Mouse (Mus musculus): Measurements from ENCODE around the gene Cdkl1. TPM values are rescaled to one million over a fixed set of nuclear protein-coding genes. Genes with fewer than 3 reads are reported as not detected.
A peak's percentile ranks its signal among the peaks of the same experiment; 100 is the strongest.

Cdkl1 gene
- not detected for polyA plus RNA-seq (2012; fragmentation: generic; extraction: Trizol)
- long read RNA-seq, experiment 1, result 0 reads
- long read RNA-seq, experiment 2, result 0 reads

DNA sequence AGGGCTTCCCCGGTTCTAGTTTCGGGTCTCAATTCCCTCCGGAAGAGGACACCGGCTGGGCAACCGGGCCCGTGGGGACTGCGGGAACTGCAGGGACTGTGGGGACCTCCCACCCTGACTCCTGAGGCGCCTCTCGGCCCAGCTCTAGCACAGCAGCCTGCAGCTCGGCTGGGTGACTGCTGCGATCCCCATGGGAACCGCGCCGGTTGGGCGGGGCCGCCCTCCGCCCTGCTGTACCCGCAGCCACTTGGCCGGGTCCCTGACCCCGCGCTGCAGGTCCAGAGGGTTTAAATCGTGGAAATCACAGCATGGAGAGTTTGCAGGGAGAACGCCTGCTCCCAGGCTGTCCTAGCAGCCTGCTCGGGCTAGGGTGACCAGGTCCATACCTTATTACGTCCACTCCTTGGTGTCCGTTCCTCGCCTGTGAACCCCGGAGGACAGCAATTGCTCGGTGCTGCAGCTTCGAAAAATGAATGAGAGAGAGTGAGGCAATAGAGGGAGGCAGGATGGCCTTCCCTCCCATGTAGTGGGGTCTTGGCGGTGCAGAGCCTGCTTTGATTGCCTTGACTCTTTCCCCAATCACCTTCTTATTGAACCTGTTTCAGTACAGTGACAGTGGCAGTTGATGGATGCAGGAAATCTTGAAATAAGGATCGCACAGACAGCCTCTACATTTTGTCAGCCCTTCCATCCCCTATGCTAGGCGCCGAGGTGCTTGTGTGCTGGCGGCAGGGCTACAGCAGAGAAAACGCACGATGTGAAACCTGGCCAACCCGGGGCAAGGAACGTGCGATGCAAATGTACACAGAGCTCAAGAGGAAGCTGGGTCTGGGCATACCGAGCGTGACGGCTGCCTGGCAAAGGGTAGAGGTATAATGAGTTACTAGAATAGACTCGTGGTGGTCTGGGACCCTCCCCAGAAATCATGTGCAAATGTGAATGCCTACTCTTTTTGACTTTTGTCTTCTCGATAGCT is at the start of gene Cdkl1:
Gene Cdkl1, minus strand, starts transcription at position 738 of the 976 bp plus-strand sequence.
- Histone ChIP-seq H3K79me2 (ENCODE audit: control insufficient read depth, insufficient read depth) (no peaks in the 10 kb centered on the region), H3ac (ENCODE audit: control insufficient read depth, insufficient read length, low read depth) (peak within 1 kb of the TSS; percentile 41), H3K36me3 (ENCODE audit: control insufficient read depth, insufficient read depth) (no peaks in the 10 kb centered on the region), H3K79me3 (ENCODE audit: low read depth) (no peaks in the 10 kb centered on the region), H3K4me3 (ENCODE audit: insufficient read depth, poor library complexity, severe bottlenecking) (peak within 1 kb of the TSS; percentile 11), H3K27me3 (ENCODE audit: control insufficient read depth, insufficient read depth, insufficient read length) (peaks cover 5% of the 10 kb centered on the region)
- TF ChIP-seq MYOD1 (IDR thresholded peaks at IDR 0.05; ENCODE audit: control insufficient read depth, insufficient read length, low read depth), result no peak
- no peak for TF ChIP-seq CTCF (IDR thresholded peaks at IDR 0.05; ENCODE audit: control insufficient read depth, insufficient read depth, insufficient read length)

- H3K79me3 ChIP-seq (ENCODE audit: low read depth), result no peaks in the 10 kb centered on the region
- H3K36me3 ChIP-seq (ENCODE audit: control insufficient read depth, insufficient read depth), result peaks cover 56% of the 10 kb centered on the region
- H3K79me2 ChIP-seq (ENCODE audit: control insufficient read depth, insufficient read depth), result no peaks in the 10 kb centered on the region
- H3K27me3 ChIP-seq (ENCODE audit: control insufficient read depth, insufficient read depth, insufficient read length), result no peaks in the 10 kb centered on the region
- TF ChIP-seq MYOD1 (IDR thresholded peaks at IDR 0.05; ENCODE audit: control insufficient read depth, insufficient read length, low read depth), result no peak
- no peak for TF ChIP-seq USF1 (IDR thresholded peaks at IDR 0.05; ENCODE audit: low read depth)
- TF ChIP-seq MAX (IDR thresholded peaks at IDR 0.05), result no peak
- no peak for TF ChIP-seq MYOG (IDR thresholded peaks at IDR 0.05; ENCODE audit: control insufficient read depth, extremely low read depth, insufficient read length)
- TF ChIP-seq CTCF (IDR thresholded peaks at IDR 0.05; ENCODE audit: control insufficient read depth, insufficient read depth, insufficient read length), result no peak
- no peak for TF ChIP-seq CEBPB (IDR thresholded peaks at IDR 0.05; ENCODE audit: low read depth)
- TF ChIP-seq FOSL1 (IDR thresholded peaks at IDR 0.05; ENCODE audit: insufficient read depth, low read length, poor library complexity, severe bottlenecking), result no peak
- no peak overlapping the region for H3K4me3 ChIP-seq (ENCODE audit: insufficient read depth, poor library complexity, severe bottlenecking)
- no peak overlapping the region for H3ac ChIP-seq (ENCODE audit: control insufficient read depth, insufficient read length, low read depth)
These were observed 47.3 kb upstream of the Cdkl1 start for GRCm38 (mm10) chr12:69838376-69838775.

DNA sequence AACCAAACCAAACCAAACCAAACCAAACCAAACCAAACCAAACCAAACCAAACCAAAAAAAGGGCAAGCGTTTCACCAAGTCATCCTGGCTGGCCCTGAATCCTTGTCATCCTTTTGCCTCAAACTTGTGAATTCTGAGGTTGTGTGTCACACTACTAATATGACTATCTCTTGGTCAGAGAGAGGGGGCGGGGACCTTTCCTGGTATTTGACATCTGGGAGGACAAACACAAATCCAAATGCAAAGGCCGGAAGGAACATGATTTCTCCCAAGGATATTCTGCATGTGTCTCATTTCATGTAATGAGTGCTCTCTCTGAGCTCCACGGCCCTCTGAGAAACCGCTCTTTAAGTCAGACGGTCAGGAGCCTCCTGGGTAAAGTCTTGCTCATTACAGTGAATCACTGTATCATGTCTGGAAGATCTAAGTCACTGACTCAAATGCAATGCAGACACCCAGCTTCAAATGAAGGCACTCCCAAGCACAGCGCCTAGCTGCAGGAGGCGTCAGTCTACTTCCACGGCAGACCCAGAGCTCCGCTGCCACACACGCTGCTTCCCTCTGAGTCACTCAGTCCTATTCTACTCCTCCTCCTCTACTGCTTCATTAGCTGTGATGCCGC is 43.0 kb upstream of the Cdkl1 start:
- Histone ChIP-seq H3K79me3 (ENCODE audit: low read depth) (no peaks in the 10 kb centered on the region), H3K27me3 (ENCODE audit: control insufficient read depth, insufficient read depth, insufficient read length) (no peaks in the 10 kb centered on the region), H3K4me3 (ENCODE audit: insufficient read depth, poor library complexity, severe bottlenecking) (no peak overlapping the region), H3K36me3 (ENCODE audit: control insufficient read depth, insufficient read depth) (peaks cover 38% of the 10 kb centered on the region), H3K79me2 (ENCODE audit: control insufficient read depth, insufficient read depth) (no peaks in the 10 kb centered on the region), H3ac (ENCODE audit: control insufficient read depth, insufficient read length, low read depth) (no peak overlapping the region)
- TF ChIP-seq MAX (IDR thresholded peaks at IDR 0.05), result no peak
- no peak for TF ChIP-seq MYOD1 (IDR thresholded peaks at IDR 0.05; ENCODE audit: control insufficient read depth, insufficient read length, low read depth)
- TF ChIP-seq CEBPB (IDR thresholded peaks at IDR 0.05; ENCODE audit: low read depth), result no peak
- TF ChIP-seq CTCF (IDR thresholded peaks at IDR 0.05; ENCODE audit: control insufficient read depth, insufficient read depth, insufficient read length), result no peak
- TF ChIP-seq FOSL1 (IDR thresholded peaks at IDR 0.05; ENCODE audit: insufficient read depth, low read length, poor library complexity, severe bottlenecking), result no peak
- no peak for TF ChIP-seq USF1 (IDR thresholded peaks at IDR 0.05; ENCODE audit: low read depth)
- no peak for TF ChIP-seq MYOG (IDR thresholded peaks at IDR 0.05; ENCODE audit: control insufficient read depth, extremely low read depth, insufficient read length)

DNA sequence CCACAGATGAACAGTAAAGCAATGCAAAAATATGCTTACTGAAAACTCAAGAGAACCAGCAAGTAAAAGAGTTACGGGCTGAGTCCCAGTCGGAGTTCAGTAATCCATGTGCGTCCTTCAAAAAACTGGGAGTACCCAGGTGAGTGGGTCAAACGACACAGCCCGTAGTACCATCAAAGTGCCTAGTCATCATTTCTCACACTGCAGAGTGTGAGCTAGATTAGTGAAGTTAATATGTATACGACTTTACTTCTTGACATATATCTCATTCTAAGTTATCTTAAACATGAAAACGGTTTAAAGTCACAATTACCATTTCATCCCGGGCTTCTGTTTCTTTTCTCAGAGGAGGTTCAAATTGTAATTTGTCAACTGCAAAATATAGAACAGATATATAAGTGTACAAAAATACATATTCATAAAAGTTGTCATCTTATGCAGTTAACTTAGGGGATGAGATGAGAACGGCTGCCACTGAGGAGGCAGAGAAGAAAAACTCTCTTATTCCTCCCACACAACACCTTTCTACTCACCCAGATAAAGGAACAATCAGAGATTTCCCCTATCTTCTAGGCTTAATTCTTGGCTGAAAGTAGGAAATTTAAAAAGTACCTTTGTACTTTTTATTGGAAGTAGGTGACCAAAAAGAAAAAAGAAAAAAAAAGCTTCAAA is 40.3 kb upstream of the Cdkl1 start:
- Histone ChIP-seq H3K27me3 (ENCODE audit: control insufficient read depth, insufficient read depth, insufficient read length) (no peaks in the 10 kb centered on the region), H3K79me2 (ENCODE audit: control insufficient read depth, insufficient read depth) (no peaks in the 10 kb centered on the region), H3K4me3 (ENCODE audit: insufficient read depth, poor library complexity, severe bottlenecking) (no peak overlapping the region), H3ac (ENCODE audit: control insufficient read depth, insufficient read length, low read depth) (no peak overlapping the region), H3K36me3 (ENCODE audit: control insufficient read depth, insufficient read depth) (peaks cover 29% of the 10 kb centered on the region), H3K79me3 (ENCODE audit: low read depth) (no peaks in the 10 kb centered on the region)
- no peak for TF ChIP-seq CEBPB (IDR thresholded peaks at IDR 0.05; ENCODE audit: low read depth)

DNA sequence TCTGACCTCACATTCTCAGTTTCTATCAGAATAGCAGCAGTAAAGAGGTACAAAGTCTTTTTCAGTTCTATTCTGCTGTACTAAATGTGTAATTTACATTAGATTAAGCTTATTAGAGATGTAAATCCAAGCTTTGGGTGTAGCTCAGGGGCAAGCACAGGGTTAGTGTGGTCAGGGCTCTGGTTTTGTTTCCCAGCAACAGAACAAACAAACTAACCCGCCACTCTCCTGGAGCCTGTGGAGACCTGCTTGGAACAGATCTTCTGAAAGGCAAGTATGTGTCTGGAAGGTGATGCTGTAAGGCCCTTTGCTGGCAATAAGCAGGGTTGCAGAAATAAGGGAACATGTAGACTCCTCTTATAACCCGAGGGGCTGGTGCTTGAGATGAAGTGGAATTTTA is 37.1 kb upstream of the Cdkl1 start:
- TF ChIP-seq MAX (IDR thresholded peaks at IDR 0.05) (no peak), MYOG (IDR thresholded peaks at IDR 0.05; ENCODE audit: control insufficient read depth, extremely low read depth, insufficient read length) (no peak), MYOD1 (IDR thresholded peaks at IDR 0.05; ENCODE audit: control insufficient read depth, insufficient read length, low read depth) (no peak), CTCF (IDR thresholded peaks at IDR 0.05; ENCODE audit: control insufficient read depth, insufficient read depth, insufficient read length) (no peak), CEBPB (IDR thresholded peaks at IDR 0.05; ENCODE audit: low read depth) (no peak), FOSL1 (IDR thresholded peaks at IDR 0.05; ENCODE audit: insufficient read depth, low read length, poor library complexity, severe bottlenecking) (no peak), USF1 (IDR thresholded peaks at IDR 0.05; ENCODE audit: low read depth) (no peak)
- H3K79me3 ChIP-seq (ENCODE audit: low read depth), result no peaks in the 10 kb centered on the region
- H3ac ChIP-seq (ENCODE audit: control insufficient read depth, insufficient read length, low read depth), result no peak overlapping the region
- H3K4me3 ChIP-seq (ENCODE audit: insufficient read depth, poor library complexity, severe bottlenecking), result no peak overlapping the region
- H3K27me3 ChIP-seq (ENCODE audit: control insufficient read depth, insufficient read depth, insufficient read length), result no peaks in the 10 kb centered on the region
- peaks cover 51% of the 10 kb centered on the region for H3K36me3 ChIP-seq (ENCODE audit: control insufficient read depth, insufficient read depth)
- H3K79me2 ChIP-seq (ENCODE audit: control insufficient read depth, insufficient read depth), result no peaks in the 10 kb centered on the region

Data from C2C12 (cell line).